Mouse (Mus musculus) CH12F3 (cell line): ENCODE results near the gene Vamp1.

Experiments used
- in situ Hi-C: fragments of 300-500 bp; cut with MboI; formaldehyde crosslinking; loops from 2 replicates; pipeline ENCODE4 v1.14.3; 2020; ENCODE audit warnings: low sequenced_read_pairs

The Vamp1 gene

DNA sequence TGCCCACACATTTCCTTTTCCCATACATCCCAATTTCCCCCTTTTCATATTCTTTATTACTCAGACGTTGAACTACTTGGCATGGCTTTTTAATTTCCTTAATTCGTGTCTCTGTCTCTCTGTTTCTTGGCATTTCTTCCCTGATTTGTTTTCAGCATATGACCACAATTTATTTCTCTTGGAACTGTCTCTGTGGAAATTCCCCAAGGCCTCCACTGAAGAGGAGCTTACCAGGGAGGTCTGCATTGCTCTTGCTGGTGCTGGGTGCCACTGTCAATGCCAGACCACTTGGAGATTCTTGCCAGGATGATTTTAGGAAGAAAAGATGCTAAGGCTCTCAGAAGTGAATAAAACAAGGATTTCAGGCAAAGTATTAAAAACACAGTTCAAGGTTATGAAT lies 2.7 kb upstream of the Vamp1 start:
- in situ Hi-C loops = no loop called here

GRCm38 (mm10) chr6:125213129-125213528 lies 2.2 kb upstream of the Vamp1 start:
- in situ Hi-C loops = no loop called here

- in situ Hi-C loops = no loop called here
Observed at GRCm38 (mm10) chr6:125213715-125214114, 1.6 kb upstream of the Vamp1 start.

DNA sequence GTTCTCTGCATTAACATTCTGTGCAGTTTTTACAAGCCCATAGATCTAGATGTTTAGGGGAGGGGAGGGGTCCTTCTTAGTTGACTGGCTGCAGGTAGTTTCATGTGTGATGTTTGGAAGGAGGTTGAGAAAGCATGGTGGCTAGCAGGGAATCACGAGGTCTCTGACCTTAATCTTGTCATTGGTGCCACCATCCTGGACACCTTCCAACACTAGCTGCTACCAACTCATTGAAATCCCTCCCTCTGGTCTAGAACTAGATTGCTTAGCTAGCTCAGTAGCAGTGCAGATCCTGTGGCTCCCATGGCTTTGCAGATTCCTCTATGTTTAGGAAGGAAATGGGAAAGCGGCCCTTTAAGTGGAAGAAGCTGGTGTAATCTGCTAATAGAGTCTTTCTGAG lies 1.5 kb downstream of the Vamp1 start:
- in situ Hi-C loops = no loop called here

DNA sequence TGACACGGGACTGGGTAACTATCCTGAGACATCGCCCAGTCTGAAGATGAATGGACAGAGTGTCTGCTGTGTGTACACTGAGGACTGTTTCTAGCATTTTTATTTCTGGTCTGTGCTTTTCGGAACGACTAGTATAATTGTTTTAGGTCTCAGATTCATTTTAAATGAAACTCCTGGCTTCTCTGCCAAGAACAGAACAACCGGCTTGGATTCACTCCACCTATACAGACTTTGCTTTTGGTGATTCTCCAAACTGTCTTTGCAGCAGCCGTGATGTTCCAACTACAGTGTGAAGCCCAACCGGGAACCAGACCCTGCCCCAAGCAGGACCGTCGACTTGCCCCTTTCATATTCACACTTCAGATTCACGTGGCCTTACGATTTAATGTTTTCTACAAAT lies 2.5 kb downstream of the Vamp1 start:
- in situ Hi-C loops = no loop called here

GRCm38 (mm10) chr6:125218963-125219362 lies 3.6 kb downstream of the Vamp1 start:
- in situ Hi-C loops = no loop called here

DNA sequence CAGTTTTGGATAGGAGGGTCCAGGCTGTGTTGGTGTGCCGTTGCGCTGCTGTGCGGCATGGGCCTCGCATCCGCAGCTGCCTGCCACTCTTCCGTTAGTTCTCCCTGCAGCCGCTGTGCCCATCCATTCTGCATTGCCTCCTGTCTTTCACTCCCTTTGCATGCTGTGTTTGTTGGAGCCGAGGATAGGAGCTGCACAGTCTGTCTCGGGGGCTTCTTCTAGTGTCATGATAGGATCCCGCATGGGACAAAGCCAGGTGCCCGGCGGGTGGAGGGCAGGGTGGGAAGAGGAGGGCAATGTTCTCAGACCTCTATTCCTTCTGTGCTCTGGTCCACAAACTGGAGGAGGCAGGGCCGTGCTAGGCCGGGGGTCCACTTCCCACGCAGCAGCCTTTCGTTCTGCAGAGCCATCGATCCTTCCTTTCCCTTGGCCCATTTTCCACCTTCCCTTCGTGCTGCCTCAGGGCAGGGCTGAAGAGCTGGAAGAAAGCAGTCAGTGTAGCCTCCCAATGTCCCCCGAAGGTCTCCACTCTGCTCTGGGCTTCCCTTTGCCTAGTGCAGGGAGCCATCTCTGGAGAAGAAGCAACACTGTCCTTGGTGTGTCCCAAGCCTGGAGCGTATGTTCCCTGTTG lies 5.9 kb downstream of the Vamp1 start:
- in situ Hi-C loops = no loop called here

DNA sequence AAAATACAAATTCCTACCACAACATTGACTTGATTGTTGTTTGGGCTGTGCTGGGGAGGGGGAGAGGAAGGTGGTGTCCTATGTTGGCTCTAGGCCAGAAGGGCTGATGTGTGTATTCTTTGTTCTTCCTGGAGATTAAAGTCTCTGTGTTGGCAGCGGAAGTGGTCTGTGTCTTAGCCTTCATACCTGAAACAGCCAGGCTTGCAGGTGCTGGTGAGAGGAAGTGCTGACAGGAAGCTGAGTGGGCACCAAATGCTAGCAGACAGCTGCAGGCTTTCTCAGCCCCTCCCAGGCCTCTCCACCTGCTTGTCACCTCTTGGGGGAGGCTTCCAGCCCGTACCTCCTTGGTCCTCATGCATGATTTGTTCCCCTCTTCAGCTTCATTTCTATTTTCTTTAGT lies 6.8 kb downstream of the Vamp1 start:
- in situ Hi-C loops = no loop called here

DNA sequence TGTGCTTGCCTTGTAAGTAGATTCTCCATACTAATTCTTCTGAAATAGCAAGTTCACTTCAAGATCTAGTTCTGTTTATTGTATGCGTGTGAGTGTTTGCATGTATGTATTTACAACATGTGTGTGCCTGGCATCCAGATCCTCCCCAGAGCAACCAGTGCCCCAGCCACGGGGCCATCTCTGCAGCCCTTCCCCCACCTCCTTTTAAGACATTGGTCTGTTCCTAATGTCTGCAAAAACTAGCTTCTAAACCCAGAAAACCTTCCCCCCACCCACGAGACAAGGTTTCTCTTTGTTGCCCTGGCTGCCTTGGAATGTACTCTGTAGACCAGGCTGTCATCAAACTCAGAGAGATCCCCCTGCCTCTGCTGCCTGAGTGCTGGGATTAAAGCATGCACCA lies 7.2 kb downstream of the Vamp1 start:
- in situ Hi-C loops = no loop called here

DNA sequence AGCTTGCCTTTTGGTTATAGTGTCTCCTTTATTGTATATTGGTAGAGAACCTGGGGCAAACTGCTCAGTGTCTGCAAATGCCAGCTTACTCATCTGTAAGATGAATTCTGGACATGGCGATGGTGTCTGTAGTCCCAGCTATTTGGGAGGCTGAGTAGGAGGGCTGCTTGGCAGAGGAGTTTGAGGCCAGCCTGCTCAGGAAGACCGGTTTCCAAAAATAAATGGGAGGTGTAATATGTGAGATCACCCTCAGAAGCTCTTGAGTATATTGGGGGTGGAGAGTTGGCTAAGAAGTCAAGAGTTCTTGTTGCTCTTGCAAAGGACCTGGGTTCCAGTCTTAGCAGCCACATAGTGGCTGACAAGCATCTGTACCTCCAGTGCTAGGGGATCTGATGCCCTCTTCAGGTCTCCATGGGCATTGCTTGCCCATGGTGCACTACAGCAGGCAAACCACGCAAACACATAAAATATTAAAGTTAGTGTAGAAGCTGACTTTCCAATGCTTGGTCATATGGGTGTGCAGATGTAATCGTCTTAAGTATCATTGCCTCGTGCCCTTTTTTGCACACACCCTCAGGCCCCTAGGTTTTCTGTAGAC lies 10.3 kb downstream of the Vamp1 start:
- in situ Hi-C loops = loop anchor here (5.0 kb wide), 1 partner anchor 47 kb away; no protein-coding TSS in a partner anchor

GRCm38 (mm10) chr6:125230571-125230970 lies 15.2 kb downstream of the Vamp1 start:
- in situ Hi-C loops = no loop called here

GRCm38 (mm10) chr6:125231117-125232044 lies 16.0 kb downstream of the Vamp1 start, which contains the start of gene Tapbpl:
Gene Tapbpl, minus strand, starts transcription at chr6:125231860.
- in situ Hi-C loops = no loop called here

DNA sequence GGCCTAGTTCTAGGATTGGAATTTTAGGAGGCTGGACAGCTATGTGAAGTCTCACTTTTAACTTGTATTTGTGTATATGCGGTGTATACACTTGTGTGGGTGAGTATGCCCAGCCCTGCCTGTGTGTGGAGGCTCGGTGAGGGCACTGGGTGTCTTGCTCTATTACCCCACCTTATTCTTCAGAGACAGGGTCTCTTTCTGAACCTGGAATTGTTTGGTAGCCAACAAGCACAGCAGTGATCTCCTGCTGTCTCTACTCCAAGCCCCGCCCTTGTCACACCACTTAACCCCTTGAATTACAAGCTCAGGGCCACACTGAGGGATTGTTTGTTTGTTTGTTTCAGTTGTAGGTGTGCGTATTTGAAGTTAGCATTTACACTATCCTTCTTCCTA lies 16.7 kb downstream of the Vamp1 start:
- in situ Hi-C loops = no loop called here

DNA sequence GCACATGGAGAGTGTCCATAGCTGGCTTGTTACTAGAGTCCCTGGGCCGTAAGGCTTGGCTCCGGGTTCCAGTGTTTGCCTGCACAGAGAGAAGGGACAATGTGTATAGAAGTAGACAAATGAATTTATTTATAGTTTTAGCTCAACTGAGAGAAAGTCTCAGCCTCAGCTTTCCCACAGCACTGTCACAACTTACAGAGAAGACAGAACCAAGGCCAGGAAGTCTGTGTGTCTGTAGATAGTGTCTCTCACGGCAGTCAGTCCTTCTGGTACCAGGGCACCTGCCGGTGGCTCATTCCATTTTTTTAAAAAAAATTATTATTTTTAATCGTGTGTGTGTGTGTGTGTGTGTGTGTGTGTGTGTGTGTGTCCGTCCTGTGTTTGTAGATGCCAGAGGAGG lies 17.2 kb downstream of the Vamp1 start:
- in situ Hi-C loops = no loop called here

DNA sequence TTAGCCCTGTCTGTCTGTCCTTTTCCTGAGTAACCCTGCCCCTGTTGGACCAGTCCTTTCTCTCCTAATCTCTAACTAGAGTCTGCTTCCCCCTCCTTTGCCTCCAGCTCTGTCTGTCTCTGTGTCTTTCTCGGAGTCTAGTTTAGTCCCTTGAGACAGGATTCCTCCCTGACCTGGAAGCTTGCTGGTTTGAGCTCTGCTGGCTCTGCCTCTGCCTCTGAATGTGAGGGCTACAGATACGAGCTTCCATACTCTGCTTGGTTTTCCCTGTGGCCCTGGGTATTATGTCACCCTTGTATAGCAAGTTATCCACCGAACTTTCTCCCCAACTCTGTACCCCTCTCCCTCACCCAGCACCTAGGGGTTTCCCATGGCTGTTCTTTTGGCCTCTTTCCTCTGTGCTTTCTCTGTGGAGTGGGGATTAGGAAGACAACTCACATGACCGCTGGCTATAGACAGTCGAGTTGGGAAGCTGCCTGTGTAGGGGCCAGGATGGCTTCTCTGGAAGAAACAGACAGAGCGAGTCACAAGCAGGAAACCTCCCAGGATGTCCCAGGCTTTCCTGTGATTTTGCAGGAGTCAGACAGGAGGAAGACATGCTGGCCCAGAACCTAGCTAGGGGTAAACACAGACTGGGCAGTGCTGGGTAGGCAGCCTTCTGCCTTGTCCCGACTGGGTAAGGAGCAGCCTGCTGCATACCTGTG lies 18.6 kb downstream of the Vamp1 start:
- in situ Hi-C loops = no loop called here

DNA sequence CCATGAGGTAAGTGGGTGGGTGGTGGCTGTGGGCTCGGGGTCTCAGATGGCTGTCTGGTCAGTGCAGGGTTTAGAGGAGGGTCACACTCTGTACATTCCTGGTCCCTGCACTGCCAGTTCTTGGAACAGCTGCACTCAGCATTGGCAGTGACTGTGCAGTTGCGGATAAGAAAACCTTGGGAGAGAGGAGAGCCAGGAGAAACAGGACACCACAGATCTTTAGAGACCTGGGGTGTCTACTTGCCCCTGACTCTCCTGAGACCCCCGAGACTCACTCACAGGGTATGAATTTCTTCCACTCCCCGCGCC lies 19.1 kb downstream of the Vamp1 start:
- in situ Hi-C loops = no loop called here

GRCm38 (mm10) chr6:125236341-125236740 lies 21.0 kb downstream of the Vamp1 start:
- in situ Hi-C loops = no loop called here

GRCm38 (mm10) chr6:125236782-125237181 lies 21.4 kb downstream of the Vamp1 start, which contains the start of gene Cd27:
Gene Cd27, minus strand, starts transcription at chr6:125237010.
- in situ Hi-C loops = no loop called here

- in situ Hi-C loops = no loop called here
Observed at GRCm38 (mm10) chr6:125237421-125237820, 22.1 kb downstream of the Vamp1 start.

GRCm38 (mm10) chr6:125238396-125238795 lies 23.0 kb downstream of the Vamp1 start:
- in situ Hi-C loops = no loop called here

DNA sequence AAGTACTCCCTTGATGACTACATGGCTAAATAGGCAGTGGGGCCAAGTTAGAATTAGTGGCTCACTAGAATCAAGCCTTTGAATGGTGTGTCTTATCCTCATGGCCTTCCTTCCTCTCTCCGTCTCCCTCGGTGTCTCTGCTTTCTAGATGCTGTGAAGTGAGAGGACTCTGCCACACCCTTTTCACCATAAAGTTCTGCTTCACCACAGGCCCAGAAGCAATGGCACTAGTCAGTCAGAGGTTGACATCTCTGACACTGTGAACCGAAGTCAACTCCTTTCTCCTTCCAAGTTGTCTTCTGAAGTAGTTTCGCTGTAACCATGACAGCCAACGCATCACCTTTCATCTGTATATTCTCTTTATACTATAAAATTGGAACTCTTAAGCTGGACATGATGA lies 24.2 kb downstream of the Vamp1 start:
- in situ Hi-C loops = no loop called here
